Mouse (Mus musculus): ENCODE measurements around the gene Timm8b. TPM values are rescaled to one million over a fixed set of nuclear protein-coding genes. Genes with fewer than 3 reads are reported as not detected.

The Timm8b gene
- polyA plus RNA-seq (2012; rRNA removed), result 159 and 160 TPM in 2 replicates

GRCm38 (mm10) chr9:50603189-50603997 is at the start of gene Timm8b, which contains the start of gene Sdhd:
Gene Timm8b, plus strand, starts transcription at chr9:50603910.
Gene Sdhd, minus strand, starts transcription at chr9:50603812.

DNA sequence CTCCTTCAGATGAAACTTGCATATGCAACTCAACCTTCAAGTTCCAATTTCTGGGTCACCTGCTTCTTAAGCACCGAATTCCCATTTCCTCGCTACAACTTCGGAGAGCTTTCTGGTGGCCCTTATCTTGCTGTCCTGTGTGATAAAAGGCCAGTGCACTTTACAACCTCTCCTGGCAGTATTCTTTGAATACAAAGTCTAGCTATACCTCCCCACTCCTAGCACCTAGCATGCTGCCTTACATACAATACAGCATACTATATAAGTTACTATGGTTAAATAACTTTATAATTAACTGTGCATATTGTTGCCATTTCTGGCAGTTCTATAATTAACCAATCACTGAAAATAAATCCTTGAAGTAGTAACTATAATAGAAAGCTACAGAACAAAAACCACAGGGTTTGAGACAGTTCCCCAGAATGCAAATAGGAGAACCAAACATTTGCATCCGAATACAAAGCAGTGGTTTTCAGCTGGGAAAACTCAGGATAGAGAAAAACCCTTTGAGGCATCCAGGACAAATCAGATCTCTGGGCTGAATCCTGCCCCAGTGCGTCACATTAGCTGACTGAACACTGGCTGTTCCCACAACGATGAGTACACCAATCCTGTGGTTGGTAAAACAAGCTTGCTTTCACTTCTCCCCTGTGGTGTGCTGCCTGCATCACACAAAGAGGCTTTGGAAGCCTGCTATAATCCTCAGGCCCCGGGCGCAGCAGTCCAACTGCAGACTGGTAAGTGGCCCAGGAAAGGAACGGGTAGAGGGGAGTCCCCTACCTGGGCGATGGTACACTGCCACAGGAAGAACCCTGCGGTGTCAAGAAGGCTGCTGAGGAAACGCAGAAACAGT is 49.2 kb upstream of the Timm8b start, which contains the start of gene Il18:
Gene Il18, plus strand, starts transcription at position 587 of the 853 bp plus-strand sequence.

GRCm38 (mm10) chr9:50555094-50555446 is 48.6 kb upstream of the Timm8b start, which contains the start of gene Bco2:
Gene Bco2, minus strand, starts transcription at chr9:50555181.

DNA sequence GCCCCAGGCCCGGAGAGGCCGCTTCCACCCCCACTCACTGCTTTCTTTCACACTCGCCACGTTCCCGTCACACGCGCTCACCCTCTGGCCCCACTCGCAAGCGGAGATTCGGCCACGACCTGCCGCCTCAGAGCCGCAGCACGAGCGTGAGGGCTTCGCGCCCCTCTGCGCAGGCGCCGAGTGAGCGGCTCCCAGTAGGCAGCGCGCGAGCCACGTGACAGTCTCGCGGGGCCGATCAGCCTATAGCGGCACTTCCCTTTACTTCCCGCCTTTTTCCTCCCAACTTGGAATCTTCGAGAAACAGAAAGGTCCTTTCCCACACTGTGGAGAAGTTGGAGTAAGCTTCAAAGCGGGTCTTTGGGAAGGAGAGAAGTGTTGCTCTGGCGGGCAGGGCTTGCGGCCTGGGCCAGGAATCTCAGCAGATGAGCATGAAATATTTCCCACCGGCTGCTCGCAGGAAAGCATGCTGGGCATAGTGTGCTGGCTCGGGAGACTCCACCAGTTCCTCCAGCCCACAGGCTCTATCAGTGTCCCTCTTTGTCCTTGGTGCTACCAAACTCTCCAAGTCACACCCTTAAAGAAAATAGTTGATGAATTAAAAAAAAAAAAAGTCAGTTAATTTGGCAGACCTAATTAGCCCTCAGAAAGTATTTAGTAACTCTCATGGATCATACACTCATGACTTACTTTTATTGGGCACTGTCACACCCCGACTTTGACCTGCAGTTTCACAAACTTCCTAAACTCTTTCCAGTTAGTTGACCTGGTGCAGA is 42.4 kb upstream of the Timm8b start, which contains the start of gene Tex12:
Gene Tex12, minus strand, starts transcription at position 181 of the 773 bp plus-strand sequence.

GRCm38 (mm10) chr9:50616766-50617603 is 13.3 kb downstream of the Timm8b start, which contains the start of the genes Pih1d2 and Nkapd1:
Gene Pih1d2, plus strand, starts transcription at chr9:50617321.
Gene Nkapd1, minus strand, starts transcription at chr9:50617464.

Other genes with a start within 250 kb of the Timm8b start
- 0.92 and 1.3 TPM in 2 replicates for gene Plet1, start 109.4 kb upstream of the Timm8b start, polyA plus RNA-seq (2012; rRNA removed)
- 29.6 and 30.3 TPM in 2 replicates for gene Pts, start 75.2 kb upstream of the Timm8b start, polyA plus RNA-seq (2012; rRNA removed)
- 10.0 and 12.3 TPM in 2 replicates for gene Il18, start 49.1 kb upstream of the Timm8b start, polyA plus RNA-seq (2012; rRNA removed)
- 1.4 and 2.0 TPM in 2 replicates for gene Bco2, start 48.7 kb upstream of the Timm8b start, polyA plus RNA-seq (2012; rRNA removed)
- not detected in 2 replicates for gene Tex12, start 42.6 kb upstream of the Timm8b start, polyA plus RNA-seq (2012; rRNA removed)
- 266 and 282 TPM in 2 replicates for gene Sdhd, start 98 bp upstream of the Timm8b start, polyA plus RNA-seq (2012; rRNA removed)
- gene Pih1d2, start 13.4 kb downstream of the Timm8b start, polyA plus RNA-seq (2012; rRNA removed), result 0.37 and 0.52 TPM in 2 replicates
- gene Nkapd1, start 13.6 kb downstream of the Timm8b start, polyA plus RNA-seq (2012; rRNA removed), result 4.4 and 4.5 TPM in 2 replicates
- gene Dlat, start 55.9 kb downstream of the Timm8b start, polyA plus RNA-seq (2012; rRNA removed), result 15.9 and 18.7 TPM in 2 replicates
- gene Dixdc1, start 135.6 kb downstream of the Timm8b start, polyA plus RNA-seq (2012; rRNA removed), result 3.8 and 4.7 TPM in 2 replicates
- 7.6 and 9.8 TPM in 2 replicates for gene 2310030G06Rik, start 142.6 kb downstream of the Timm8b start, polyA plus RNA-seq (2012; rRNA removed)
- gene Cryab, start 147.4 kb downstream of the Timm8b start, polyA plus RNA-seq (2012; rRNA removed), result 3.7 and 5.2 TPM in 2 replicates
- 1.3 and 1.4 TPM in 2 replicates for gene Hspb2, start 148.4 kb downstream of the Timm8b start, polyA plus RNA-seq (2012; rRNA removed)
- gene Fdxacb1, start 164.3 kb downstream of the Timm8b start, polyA plus RNA-seq (2012; rRNA removed), result 3.5 and 3.6 TPM in 2 replicates
- gene Alg9, start 171.1 kb downstream of the Timm8b start, polyA plus RNA-seq (2012; rRNA removed), result 8.5 TPM in 2 replicates
- 22.5 and 25.7 TPM in 2 replicates for gene 1110032A03Rik, start 171.6 kb downstream of the Timm8b start, polyA plus RNA-seq (2012; rRNA removed)
- 14.1 and 14.4 TPM in 2 replicates for gene Ppp2r1b, start 241.4 kb downstream of the Timm8b start, polyA plus RNA-seq (2012; rRNA removed)

Measured in liver, embryonic 18 days (tissue).